Mouse (Mus musculus) myocyte (in vitro differentiated cells): Measurements from ENCODE around the gene Eml2.

Experiments used
- CEBPB ChIP-seq: IDR thresholded peaks from 2 replicates; pipeline ENCODE4 v1.6.1; 2011; ENCODE audit warnings: mild to moderate bottlenecking, moderate library complexity; ENCODE audit not compliant: poor library complexity, insufficient read depth, severe bottlenecking
- E2F4 ChIP-seq: IDR thresholded peaks from one replicate; pipeline ENCODE4 v1.6.1; 2011; ENCODE audit warnings: mild to moderate bottlenecking, control low read depth, moderate library complexity; ENCODE audit not compliant: insufficient read depth
- MAX ChIP-seq: IDR thresholded peaks from one replicate; pipeline ENCODE4 v1.6.1; 2011; ENCODE audit warnings: low read depth, mild to moderate bottlenecking, control low read depth
- MYOD1 ChIP-seq, 3 experiments: IDR thresholded peaks; one replicate each; pipeline ENCODE4 v1.6.1; 2011; ENCODE audit warnings: control low read depth in 2 of 3, low read depth in 2 of 3, mild to moderate bottlenecking in 2 of 3, moderate library complexity in 1 of 3; ENCODE audit not compliant: insufficient read length in 2 of 3, control insufficient read depth in 1 of 3
- POLR2A ChIP-seq: IDR thresholded peaks from one replicate; pipeline ENCODE4 v1.6.1; 2011; ENCODE audit warnings: low read depth, mild to moderate bottlenecking, control low read depth, moderate library complexity; ENCODE audit not compliant: insufficient read length
- POLR2AphosphoS2 ChIP-seq: IDR thresholded peaks from one replicate; pipeline ENCODE4 v1.6.1; 2011; ENCODE audit warnings: low read depth, control low read depth; ENCODE audit not compliant: insufficient read length
- SRF ChIP-seq: IDR thresholded peaks from one replicate; pipeline ENCODE4 v1.6.1; 2011; ENCODE audit warnings: low read depth; ENCODE audit not compliant: control insufficient read depth, insufficient read length
- TCF12 ChIP-seq: IDR thresholded peaks from one replicate; pipeline ENCODE4 v1.6.1; 2011; ENCODE audit warnings: mild to moderate bottlenecking, control low read depth; ENCODE audit not compliant: poor library complexity, insufficient read depth, severe bottlenecking

DNA sequence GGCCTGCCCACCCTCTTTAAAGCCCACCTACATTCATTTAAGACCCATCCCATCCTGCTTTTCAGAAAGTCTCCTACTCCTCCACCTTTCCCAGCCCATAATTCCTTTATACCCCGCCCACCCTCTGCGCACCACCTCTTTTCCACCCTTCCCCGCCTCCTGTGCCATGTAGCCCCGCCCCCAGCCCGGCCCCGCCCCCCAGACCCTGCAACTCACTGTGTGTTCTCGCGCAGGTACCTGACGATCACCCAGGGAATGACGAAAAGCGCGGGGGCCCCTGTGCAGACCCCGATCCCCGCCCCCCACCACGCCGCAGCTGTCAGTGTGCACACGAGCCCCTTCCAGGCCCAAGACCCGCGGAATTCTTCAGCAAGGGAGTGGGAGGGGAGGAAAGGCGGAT, 16.1 kb upstream of the Eml2 start:
- no peak for TF ChIP-seq E2F4
- no peak for TF ChIP-seq POLR2A
- no peak for TF ChIP-seq POLR2AphosphoS2
- TF ChIP-seq MYOD1 (IDR thresholded peaks at IDR 0.05; ENCODE audit: control insufficient read depth in 1 of 3, insufficient read length in 2 of 3, low read depth in 2 of 3): no peak
- TF ChIP-seq TCF12: no peak
- TF ChIP-seq SRF: no peak
- no peak for TF ChIP-seq CEBPB
- no peak for TF ChIP-seq MAX
